Mouse (Mus musculus): ENCODE results near the gene Acin1. TPM values are rescaled to one million over a fixed set of nuclear protein-coding genes. Genes with fewer than 3 reads are reported as not detected.

Acin1 gene
- polyA plus RNA-seq, 1 experiment from 2014 or later = 185 TPM

- no peak for DNase-seq (ENCODE audit: low spot score)
- H3K36me3 ChIP-seq (ENCODE audit: control insufficient read depth, insufficient read depth, low read length) = no peaks in the 10 kb centered on the region
These were observed 20.0 kb upstream of the Acin1 start for GRCm38 (mm10) chr14:54706589-54707320.

GRCm38 (mm10) chr14:54705844-54706243, 19.1 kb upstream of the Acin1 start:
- DNase-seq (ENCODE audit: low spot score) (no peak), ATAC-seq (ENCODE audit: low FRiP score) (no peak)
- Histone ChIP-seq H3K4me1 (replicated peaks; ENCODE audit: control insufficient read depth, insufficient read depth, low read length) (peaks cover 2% of the 10 kb centered on the region; the same call in 1 of the 2 replicates), H3K27me3 (ENCODE audit: control insufficient read depth, insufficient read depth, low read length) (no peaks in the 10 kb centered on the region), H3K36me3 (ENCODE audit: control insufficient read depth, insufficient read depth, low read length) (no peaks in the 10 kb centered on the region), H3K4me3 (ENCODE audit: low read depth, low read length) (no peak overlapping the region), H3K9ac (ENCODE audit: low read depth, low read length) (no peak overlapping the region), H3K27ac (ENCODE audit: low read depth, low read length) (no peak overlapping the region), H3K9me3 (ENCODE audit: control insufficient read depth, low read length) (no peaks in the 10 kb centered on the region), H3K4me2 (replicated peaks; ENCODE audit: low read depth, low read length) (no peak overlapping the region)
- WGBS = 56% methylated on average over 5 of the region's 5 CpGs

More at GRCm38 (mm10) chr14:54706589-54707320, 20.0 kb upstream of the Acin1 start:
- Histone ChIP-seq H3K27ac (ENCODE audit: low read depth, low read length) (no peak overlapping the region), H3K4me2 (replicated peaks; ENCODE audit: low read depth, low read length) (no peak overlapping the region), H3K4me3 (ENCODE audit: low read depth, low read length) (no peak overlapping the region), H3K4me1 (replicated peaks; ENCODE audit: control insufficient read depth, insufficient read depth, low read length) (peaks cover 2% of the 10 kb centered on the region; the same call in 1 of the 2 replicates), H3K27me3 (ENCODE audit: control insufficient read depth, insufficient read depth, low read length) (no peaks in the 10 kb centered on the region), H3K9ac (ENCODE audit: low read depth, low read length) (no peak overlapping the region), H3K9me3 (ENCODE audit: control insufficient read depth, low read length) (no peaks in the 10 kb centered on the region)
- ATAC-seq (ENCODE audit: low FRiP score) = no peak
- WGBS = 49% methylated on average over 16 of the region's 17 CpGs

- peaks cover 2% of the 10 kb centered on the region; the same call in 1 of the 2 replicates for H3K4me1 ChIP-seq (replicated peaks; ENCODE audit: control insufficient read depth, insufficient read depth, low read length)
- DNase-seq (ENCODE audit: low spot score) (no peak), ATAC-seq (ENCODE audit: low FRiP score) (no peak)
- no peak overlapping the region for H3K27ac ChIP-seq (ENCODE audit: low read depth, low read length)
- 66% methylated on average over 10 of the region's 10 CpGs for WGBS
- no peak overlapping the region for H3K4me2 ChIP-seq (replicated peaks; ENCODE audit: low read depth, low read length)
- no peak overlapping the region for H3K4me3 ChIP-seq (ENCODE audit: low read depth, low read length)
- H3K36me3 ChIP-seq (ENCODE audit: control insufficient read depth, insufficient read depth, low read length) = no peaks in the 10 kb centered on the region
- no peaks in the 10 kb centered on the region for H3K9me3 ChIP-seq (ENCODE audit: control insufficient read depth, low read length)
- H3K27me3 ChIP-seq (ENCODE audit: control insufficient read depth, insufficient read depth, low read length) = no peaks in the 10 kb centered on the region
- H3K9ac ChIP-seq (ENCODE audit: low read depth, low read length) = no peak overlapping the region
These were observed 16.5 kb upstream of the Acin1 start for GRCm38 (mm10) chr14:54703207-54703606.

GRCm38 (mm10) chr14:54701298-54701697, 14.6 kb upstream of the Acin1 start:
- ATAC-seq (ENCODE audit: low FRiP score) (no peak), DNase-seq (ENCODE audit: low spot score) (peak; percentile 86)
- Histone ChIP-seq H3K9ac (ENCODE audit: low read depth, low read length) (no peak overlapping the region), H3K4me2 (replicated peaks; ENCODE audit: low read depth, low read length) (no peak overlapping the region), H3K4me1 (replicated peaks; ENCODE audit: control insufficient read depth, insufficient read depth, low read length) (no peaks in the 10 kb centered on the region), H3K9me3 (ENCODE audit: control insufficient read depth, low read length) (no peaks in the 10 kb centered on the region), H3K27ac (ENCODE audit: low read depth, low read length) (no peak overlapping the region), H3K36me3 (ENCODE audit: control insufficient read depth, insufficient read depth, low read length) (no peaks in the 10 kb centered on the region), H3K27me3 (ENCODE audit: control insufficient read depth, insufficient read depth, low read length) (no peaks in the 10 kb centered on the region), H3K4me3 (ENCODE audit: low read depth, low read length) (no peak overlapping the region)
- WGBS = 17% methylated on average over 6 of the region's 6 CpGs

GRCm38 (mm10) chr14:54699586-54699985, 12.9 kb upstream of the Acin1 start:
- no peak for ATAC-seq (ENCODE audit: low FRiP score)
- H3K4me1 ChIP-seq (replicated peaks; ENCODE audit: control insufficient read depth, insufficient read depth, low read length) = no peaks in the 10 kb centered on the region
- WGBS = 48% methylated on average over 3 of the region's 3 CpGs

GRCm38 (mm10) chr14:54698733-54699132, 12.0 kb upstream of the Acin1 start, which contains the start of gene Gm29776:
Gene Gm29776, minus strand, starts transcription at chr14:54698833.
- Histone ChIP-seq H3K4me3 (ENCODE audit: low read depth, low read length) (no peak within 1 kb of the TSS), H3K9me3 (ENCODE audit: control insufficient read depth, low read length) (no peaks in the 10 kb centered on the region), H3K4me1 (replicated peaks; ENCODE audit: control insufficient read depth, insufficient read depth, low read length) (no peaks in the 10 kb centered on the region), H3K9ac (ENCODE audit: low read depth, low read length) (no peak within 1 kb of the TSS), H3K4me2 (replicated peaks; ENCODE audit: low read depth, low read length) (no peak within 1 kb of the TSS), H3K27me3 (ENCODE audit: control insufficient read depth, insufficient read depth, low read length) (no peaks in the 10 kb centered on the region), H3K27ac (ENCODE audit: low read depth, low read length) (no peak within 1 kb of the TSS), H3K36me3 (ENCODE audit: control insufficient read depth, insufficient read depth, low read length) (no peaks in the 10 kb centered on the region)
- DNase-seq (ENCODE audit: low spot score) (no peak), ATAC-seq (ENCODE audit: low FRiP score) (no peak)
- 72% methylated on average over 4 of the region's 4 CpGs for WGBS

More at GRCm38 (mm10) chr14:54699586-54699985, 12.9 kb upstream of the Acin1 start:
- no peaks in the 10 kb centered on the region for H3K36me3 ChIP-seq (ENCODE audit: control insufficient read depth, insufficient read depth, low read length)
- DNase-seq (ENCODE audit: low spot score) = no peak
- no peak overlapping the region for H3K9ac ChIP-seq (ENCODE audit: low read depth, low read length)
- H3K27me3 ChIP-seq (ENCODE audit: control insufficient read depth, insufficient read depth, low read length) = no peaks in the 10 kb centered on the region
- H3K9me3 ChIP-seq (ENCODE audit: control insufficient read depth, low read length) = no peaks in the 10 kb centered on the region
- H3K4me2 ChIP-seq (replicated peaks; ENCODE audit: low read depth, low read length) = no peak overlapping the region
- H3K27ac ChIP-seq (ENCODE audit: low read depth, low read length) = no peak overlapping the region
- H3K4me3 ChIP-seq (ENCODE audit: low read depth, low read length) = no peak overlapping the region

GRCm38 (mm10) chr14:54696752-54697151, 10.0 kb upstream of the Acin1 start:
- no peak for DNase-seq (ENCODE audit: low spot score)
- no peaks in the 10 kb centered on the region for H3K27me3 ChIP-seq (ENCODE audit: control insufficient read depth, insufficient read depth, low read length)

GRCm38 (mm10) chr14:54695042-54695441, 8.3 kb upstream of the Acin1 start:
- 86% methylated on average over 6 of the region's 6 CpGs for WGBS
- no peak overlapping the region for H3K4me3 ChIP-seq (ENCODE audit: low read depth, low read length)
- 0 out of 2 replicates have a peak, but pooled peaks cover 7% of the 10 kb centered on the region for H3K36me3 ChIP-seq (ENCODE audit: control insufficient read depth, insufficient read depth, low read length)
- H3K4me1 ChIP-seq (replicated peaks; ENCODE audit: control insufficient read depth, insufficient read depth, low read length) = no peaks in the 10 kb centered on the region
- H3K9ac ChIP-seq (ENCODE audit: low read depth, low read length) = no peak overlapping the region
- no peak overlapping the region for H3K27ac ChIP-seq (ENCODE audit: low read depth, low read length)
- no peak overlapping the region for H3K4me2 ChIP-seq (replicated peaks; ENCODE audit: low read depth, low read length)
- no peaks in the 10 kb centered on the region for H3K9me3 ChIP-seq (ENCODE audit: control insufficient read depth, low read length)
- H3K27me3 ChIP-seq (ENCODE audit: control insufficient read depth, insufficient read depth, low read length) = no peaks in the 10 kb centered on the region
- DNase-seq (ENCODE audit: low spot score) = no peak
- no peak for ATAC-seq (ENCODE audit: low FRiP score)

More at GRCm38 (mm10) chr14:54696752-54697151, 10.0 kb upstream of the Acin1 start:
- Histone ChIP-seq H3K9ac (ENCODE audit: low read depth, low read length) (no peak overlapping the region), H3K27ac (ENCODE audit: low read depth, low read length) (no peak overlapping the region), H3K36me3 (ENCODE audit: control insufficient read depth, insufficient read depth, low read length) (no peaks in the 10 kb centered on the region), H3K4me3 (ENCODE audit: low read depth, low read length) (no peak overlapping the region), H3K9me3 (ENCODE audit: control insufficient read depth, low read length) (no peaks in the 10 kb centered on the region), H3K4me1 (replicated peaks; ENCODE audit: control insufficient read depth, insufficient read depth, low read length) (no peaks in the 10 kb centered on the region), H3K4me2 (replicated peaks; ENCODE audit: low read depth, low read length) (no peak overlapping the region)
- ATAC-seq (ENCODE audit: low FRiP score) = no peak
- 88% methylated on average over 4 of the region's 4 CpGs for WGBS

GRCm38 (mm10) chr14:54687251-54687650, 520 bp upstream of the Acin1 start:
- ATAC-seq (ENCODE audit: low FRiP score) (no peak), DNase-seq (ENCODE audit: low spot score) (no peak)
- Histone ChIP-seq H3K27ac (ENCODE audit: low read depth, low read length) (no peak overlapping the region), H3K36me3 (ENCODE audit: control insufficient read depth, insufficient read depth, low read length) (0 out of 2 replicates have a peak, but pooled peaks cover 7% of the 10 kb centered on the region), H3K9me3 (ENCODE audit: control insufficient read depth, low read length) (no peaks in the 10 kb centered on the region), H3K4me3 (ENCODE audit: low read depth, low read length) (peak overlapping the region; percentile 84), H3K27me3 (ENCODE audit: control insufficient read depth, insufficient read depth, low read length) (no peaks in the 10 kb centered on the region), H3K4me2 (replicated peaks; ENCODE audit: low read depth, low read length) (peak overlapping the region; percentile 67), H3K4me1 (replicated peaks; ENCODE audit: control insufficient read depth, insufficient read depth, low read length) (no peaks in the 10 kb centered on the region; the same call in 1 of the 2 replicates), H3K9ac (ENCODE audit: low read depth, low read length) (peak overlapping the region; percentile 76)
- WGBS = 5% methylated on average over 8 of the region's 8 CpGs

Measured in hindbrain, embryonic 11.5 days (tissue).